Mouse (Mus musculus) hindbrain, embryonic 11.5 days (tissue): ENCODE data around the gene Gm10803. TPM values are rescaled to one million over a fixed set of nuclear protein-coding genes. Genes with fewer than 3 reads are reported as not detected.
"Not testable (repeated sequence)": the region's sequence is repeated elsewhere in the genome, so short reads cannot be mapped to it uniquely, and the experiment has no call there.

Experiments
- ATAC-seq: fragments of 200-750 bp; cut with Nextera tagmentation; 2 replicates; pipeline ENCODE4 v1.8.0; 2017; ENCODE audit warnings: mild to moderate bottlenecking, moderate TSS enrichment, moderate library complexity; ENCODE audit not compliant: low FRiP score
- DNase-seq: peaks from one replicate; pipeline ENCODE4 v3.0.0-alpha.2; 2015; ENCODE audit warnings: low spot score
- H3K27ac ChIP-seq: fragments of 300-500 bp; sonication (generic); 2 replicates; pipeline ENCODE4 v1.5.1; 2014; ENCODE audit warnings: mild to moderate bottlenecking, low read depth, low read length
- H3K27me3 ChIP-seq: fragments of 300-500 bp; sonication (generic); 2 replicates; pipeline ENCODE4 v1.6.1; 2014; ENCODE audit warnings: mild to moderate bottlenecking, low read length, moderate library complexity, mixed read lengths; ENCODE audit not compliant: control insufficient read depth, insufficient read depth
- H3K36me3 ChIP-seq: fragments of 300-500 bp; sonication (generic); 2 replicates; pipeline ENCODE4 v1.6.1; 2014; ENCODE audit warnings: mild to moderate bottlenecking, low read length, moderate library complexity, mixed read lengths; ENCODE audit not compliant: control insufficient read depth, insufficient read depth
- H3K4me1 ChIP-seq: fragments of 300-500 bp; sonication (generic); replicated peaks from 2 replicates; pipeline ENCODE4 v1.6.1; 2014; ENCODE audit warnings: low read length, mixed read lengths; ENCODE audit not compliant: control insufficient read depth, insufficient read depth
- H3K4me2 ChIP-seq: fragments of 300-500 bp; sonication (generic); replicated peaks from 2 replicates; pipeline ENCODE4 v1.6.1; 2014; ENCODE audit warnings: mild to moderate bottlenecking, low read depth, low read length
- H3K4me3 ChIP-seq: fragments of 300-500 bp; sonication (generic); 2 replicates; pipeline ENCODE4 v1.5.1; 2014; ENCODE audit warnings: low read depth, low read length
- H3K9ac ChIP-seq: fragments of 300-500 bp; sonication (generic); 2 replicates; pipeline ENCODE4 v1.6.1; 2014; ENCODE audit warnings: low read depth, low read length
- H3K9me3 ChIP-seq: fragments of 300-500 bp; sonication (generic); 2 replicates; pipeline ENCODE4 v1.6.1; 2016; ENCODE audit warnings: low read length; ENCODE audit not compliant: control insufficient read depth
- WGBS: fragments of 180-500 bp; shearing (Covaris S2); extraction: QIAGEN DNeasy Blood & Tissue Kit; methylation state at CpG from one replicate; pipeline ENCODE4 v1.1.7; 2014; 5-methylcytosine and 5-hydroxymethylcytosine counted together
- polyA plus RNA-seq: library from polyadenylated mRNA; unstranded; fragments of >200 nt; fragmentation: Nextera tagmentation; extraction: Ambion mirVana; gene quantifications from 2 replicates; pipeline ENCODE4 v1.2.1, GENCODE M21; 2014

The Gm10803 gene
- not detected in 2 replicates for polyA plus RNA-seq

GRCm38 (mm10) chr2:93560268-93560667 is at the start of gene Gm10803:
Gene Gm10803 (plus strand): TSS chr2:93560568.
- not testable (repeated sequence) for H3K9ac ChIP-seq, H3K27ac ChIP-seq, H3K27me3 ChIP-seq, H3K4me3 ChIP-seq, H3K36me3 ChIP-seq, DNase-seq, H3K9me3 ChIP-seq, ATAC-seq, H3K4me2 ChIP-seq, H3K4me1 ChIP-seq
- WGBS = 97% methylated on average over 2 of the region's 2 CpGs

- H3K4me2 ChIP-seq = no peak overlapping the region
- H3K4me1 ChIP-seq = no peaks in the 10 kb centered on the region
- 97% methylated on average over 1 of the region's 1 CpGs for WGBS
- no peaks in the 10 kb centered on the region for H3K27me3 ChIP-seq
- no peak overlapping the region for H3K4me3 ChIP-seq
- ATAC-seq (no peak), DNase-seq (no peak)
- no peak overlapping the region for H3K27ac ChIP-seq
- H3K36me3 ChIP-seq = no peaks in the 10 kb centered on the region
- H3K9ac ChIP-seq = no peak overlapping the region
- no peaks in the 10 kb centered on the region for H3K9me3 ChIP-seq
Measured at GRCm38 (mm10) chr2:93510839-93511238, 49.5 kb upstream of the Gm10803 start.

GRCm38 (mm10) chr2:93512130-93512529 is 48.2 kb upstream of the Gm10803 start:
- Histone ChIP-seq H3K4me1 (no peaks in the 10 kb centered on the region), H3K36me3 (no peaks in the 10 kb centered on the region), H3K4me3 (no peak overlapping the region), H3K9ac (no peak overlapping the region), H3K27me3 (no peaks in the 10 kb centered on the region), H3K27ac (no peak overlapping the region), H3K9me3 (no peaks in the 10 kb centered on the region), H3K4me2 (no peak overlapping the region)
- WGBS = 72% methylated on average over 7 of the region's 7 CpGs
- no peak for DNase-seq
- ATAC-seq = no peak

- H3K27me3 ChIP-seq = no peaks in the 10 kb centered on the region
- H3K4me1 ChIP-seq = no peaks in the 10 kb centered on the region
- no peak overlapping the region for H3K4me3 ChIP-seq
- ATAC-seq (no peak), DNase-seq (no peak)
- no peak overlapping the region for H3K27ac ChIP-seq
- no peaks in the 10 kb centered on the region for H3K9me3 ChIP-seq
- WGBS = 79% methylated on average over 4 of the region's 4 CpGs
- no peak overlapping the region for H3K9ac ChIP-seq
- no peak overlapping the region for H3K4me2 ChIP-seq
- no peaks in the 10 kb centered on the region for H3K36me3 ChIP-seq
Measured at GRCm38 (mm10) chr2:93515246-93515645, 45.1 kb upstream of the Gm10803 start.

DNA sequence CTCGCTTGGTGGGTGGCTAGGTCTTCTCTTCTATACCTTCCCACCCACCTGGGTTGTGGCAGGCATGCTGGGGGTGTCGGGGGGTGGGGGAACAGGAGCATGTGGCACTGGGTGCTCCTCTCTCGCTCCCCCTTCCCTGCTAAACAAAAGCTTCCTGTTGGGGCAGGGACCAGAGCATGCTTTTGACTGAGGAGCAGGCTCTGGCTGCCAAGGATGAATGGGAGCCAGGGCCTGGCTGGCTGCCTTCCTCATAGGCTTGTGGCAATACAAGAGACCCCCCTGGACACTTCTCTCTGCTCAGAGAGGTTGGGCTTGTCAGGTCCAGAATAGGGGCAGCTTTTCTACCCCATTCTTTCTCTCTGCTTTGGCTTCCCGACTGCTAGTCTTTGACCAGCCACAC is 39.3 kb upstream of the Gm10803 start:
- Histone ChIP-seq H3K27ac (no peak overlapping the region), H3K9me3 (no peaks in the 10 kb centered on the region), H3K4me3 (no peak overlapping the region), H3K4me2 (no peak overlapping the region), H3K36me3 (no peaks in the 10 kb centered on the region), H3K9ac (no peak overlapping the region), H3K27me3 (no peaks in the 10 kb centered on the region), H3K4me1 (no peaks in the 10 kb centered on the region)
- ATAC-seq (no peak), DNase-seq (no peak)
- 69% methylated on average over 4 of the region's 4 CpGs for WGBS

DNA sequence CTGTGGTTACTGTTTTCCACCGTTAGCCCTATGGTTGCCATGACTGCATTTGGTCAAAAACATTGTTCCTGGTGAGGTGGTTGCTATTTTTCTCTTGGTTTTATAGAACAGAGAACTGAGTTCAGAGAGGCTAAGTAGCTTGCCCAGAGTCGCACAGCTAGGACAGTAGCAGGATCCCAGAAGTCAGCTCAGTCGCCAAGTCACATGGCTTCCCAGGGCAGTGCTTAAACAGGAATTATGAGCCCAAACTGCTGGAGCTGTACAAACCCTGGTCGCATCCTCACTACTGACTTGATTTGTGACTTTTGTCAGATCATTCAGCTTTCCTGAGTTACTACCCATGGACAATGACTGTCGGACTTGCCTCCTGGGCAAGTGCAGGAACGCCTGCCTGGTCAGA is 38.8 kb upstream of the Gm10803 start:
- Histone ChIP-seq H3K9me3 (no peaks in the 10 kb centered on the region), H3K27me3 (no peaks in the 10 kb centered on the region), H3K9ac (no peak overlapping the region), H3K27ac (no peak overlapping the region), H3K4me2 (no peak overlapping the region), H3K36me3 (no peaks in the 10 kb centered on the region), H3K4me1 (no peaks in the 10 kb centered on the region), H3K4me3 (no peak overlapping the region)
- ATAC-seq (no peak), DNase-seq (no peak)
- 83% methylated on average over 6 of the region's 6 CpGs for WGBS

DNA sequence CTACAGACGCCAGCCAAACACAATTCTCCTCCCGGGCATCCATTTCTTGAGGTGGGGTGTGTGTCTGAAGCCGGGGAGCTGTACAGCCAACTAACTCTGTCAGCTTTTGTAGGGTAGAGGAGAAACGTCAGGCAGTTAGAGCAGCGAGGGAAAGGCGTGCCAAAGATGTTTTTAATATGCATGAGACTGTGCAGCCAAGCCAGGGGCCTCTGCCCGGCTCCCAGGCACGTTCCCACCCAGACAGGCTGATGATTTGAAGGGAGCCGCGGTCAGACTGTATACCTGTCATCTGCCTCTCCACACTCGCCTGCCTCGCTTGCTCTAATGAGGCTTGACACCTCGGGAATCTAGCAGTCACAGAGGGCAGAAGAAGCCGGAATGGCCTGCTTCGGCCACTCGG is 38.4 kb upstream of the Gm10803 start:
- H3K4me1 ChIP-seq = no peaks in the 10 kb centered on the region
- H3K4me2 ChIP-seq = no peak overlapping the region
- WGBS = 67% methylated on average over 16 of the region's 16 CpGs
- H3K27me3 ChIP-seq = no peaks in the 10 kb centered on the region
- no peak overlapping the region for H3K4me3 ChIP-seq
- no peak for ATAC-seq
- H3K27ac ChIP-seq = no peak overlapping the region
- DNase-seq = no peak
- no peak overlapping the region for H3K9ac ChIP-seq
- H3K36me3 ChIP-seq = no peaks in the 10 kb centered on the region
- H3K9me3 ChIP-seq = no peaks in the 10 kb centered on the region

DNA sequence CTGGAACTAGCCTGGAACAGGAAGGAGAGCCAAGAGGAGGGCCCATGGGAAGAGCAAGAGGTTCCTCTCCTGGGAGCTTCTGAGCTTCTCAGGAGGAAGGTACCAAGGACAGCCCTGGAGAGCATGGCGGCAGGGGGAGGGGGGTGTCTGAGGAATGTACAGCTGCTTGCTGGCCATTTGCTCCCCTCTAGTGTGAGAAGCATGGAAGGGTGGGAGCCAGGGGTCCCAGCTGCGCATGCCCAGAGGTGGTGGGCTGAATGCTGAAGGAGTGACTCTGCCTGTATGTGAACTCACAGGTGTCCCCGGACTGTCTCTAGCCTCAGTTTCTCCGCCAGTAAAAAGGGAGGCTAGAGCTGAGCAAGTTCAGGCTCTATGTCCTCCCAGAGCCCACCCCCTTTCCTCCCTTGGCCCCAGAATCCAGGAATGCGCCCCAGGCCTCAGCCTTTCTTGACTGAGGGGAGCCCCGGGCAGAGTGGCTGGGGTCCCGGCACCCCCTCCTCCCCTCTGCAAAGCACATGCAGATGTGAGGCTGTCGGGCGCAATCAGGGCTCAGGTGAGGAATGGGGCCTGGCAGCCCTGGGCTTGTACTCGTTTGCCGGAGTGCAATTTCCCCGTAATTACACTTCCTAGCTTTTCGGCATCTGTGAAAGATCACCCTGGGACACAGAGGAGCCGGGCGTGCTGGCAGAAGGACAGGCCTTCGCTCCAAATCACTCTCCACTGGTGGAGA is 35.2 kb upstream of the Gm10803 start:
- H3K36me3 ChIP-seq = no peaks in the 10 kb centered on the region
- no peak overlapping the region for H3K4me3 ChIP-seq
- no peaks in the 10 kb centered on the region for H3K9me3 ChIP-seq
- ATAC-seq = no peak
- DNase-seq = no peak
- no peaks in the 10 kb centered on the region for H3K4me1 ChIP-seq
- 79% methylated on average over 16 of the region's 16 CpGs for WGBS
- no peaks in the 10 kb centered on the region for H3K27me3 ChIP-seq
- no peak overlapping the region for H3K9ac ChIP-seq
- H3K4me2 ChIP-seq = no peak overlapping the region
- H3K27ac ChIP-seq = no peak overlapping the region

DNA sequence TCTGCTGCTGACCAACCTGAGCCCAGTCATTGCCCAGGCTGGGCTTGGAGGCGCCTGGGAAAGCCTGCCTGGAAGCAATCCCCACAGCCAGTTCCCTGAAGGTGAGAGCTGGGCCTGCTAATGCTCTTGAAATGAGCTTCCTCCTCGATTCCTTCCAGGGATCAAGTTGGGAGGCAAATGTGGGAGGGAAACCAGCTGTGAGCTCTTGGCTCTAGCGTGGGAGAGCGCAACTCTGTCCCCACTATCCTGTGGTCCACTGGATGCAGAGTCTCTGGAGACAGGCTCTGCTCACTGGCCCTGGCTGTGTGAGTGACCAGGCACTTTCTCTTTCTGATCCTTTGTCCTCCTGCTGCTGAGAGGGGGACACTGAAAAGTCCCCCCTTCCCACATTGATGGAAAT is 30.8 kb upstream of the Gm10803 start:
- ATAC-seq (no peak), DNase-seq (no peak)
- H3K27me3 ChIP-seq = no peaks in the 10 kb centered on the region
- no peak overlapping the region for H3K4me3 ChIP-seq
- H3K36me3 ChIP-seq = no peaks in the 10 kb centered on the region
- H3K27ac ChIP-seq = no peak overlapping the region
- 69% methylated on average over 4 of the region's 4 CpGs for WGBS
- no peaks in the 10 kb centered on the region for H3K4me1 ChIP-seq
- no peak overlapping the region for H3K9ac ChIP-seq
- no peaks in the 10 kb centered on the region for H3K9me3 ChIP-seq
- no peak overlapping the region for H3K4me2 ChIP-seq
